Mouse (Mus musculus) activated CD4-positive, CD25-positive, alpha-beta regulatory T cell, adult 4 months (primary cell): ENCODE measurements around the gene Grk5. TPM values are rescaled to one million over a fixed set of nuclear protein-coding genes. Genes with fewer than 3 reads are reported as not detected.
"Not testable (repeated sequence)": the region's sequence is repeated elsewhere in the genome, so short reads cannot be mapped to it uniquely, and the experiment has no call there.

Source experiments
- ATAC-seq: one replicate; pipeline ENCODE4 v1.8.0; 2017
- polyA plus RNA-seq, 2 experiments: library from polyadenylated mRNA; unstranded; fragments of 100-300 nt; shearing (Covaris generic); gene quantifications; one replicate each; pipeline ENCODE4 v1.2.1; 2017

The Grk5 gene
- 1 to 10 TPM; 1.5 to 1.7 TPM for polyA plus RNA-seq

DNA sequence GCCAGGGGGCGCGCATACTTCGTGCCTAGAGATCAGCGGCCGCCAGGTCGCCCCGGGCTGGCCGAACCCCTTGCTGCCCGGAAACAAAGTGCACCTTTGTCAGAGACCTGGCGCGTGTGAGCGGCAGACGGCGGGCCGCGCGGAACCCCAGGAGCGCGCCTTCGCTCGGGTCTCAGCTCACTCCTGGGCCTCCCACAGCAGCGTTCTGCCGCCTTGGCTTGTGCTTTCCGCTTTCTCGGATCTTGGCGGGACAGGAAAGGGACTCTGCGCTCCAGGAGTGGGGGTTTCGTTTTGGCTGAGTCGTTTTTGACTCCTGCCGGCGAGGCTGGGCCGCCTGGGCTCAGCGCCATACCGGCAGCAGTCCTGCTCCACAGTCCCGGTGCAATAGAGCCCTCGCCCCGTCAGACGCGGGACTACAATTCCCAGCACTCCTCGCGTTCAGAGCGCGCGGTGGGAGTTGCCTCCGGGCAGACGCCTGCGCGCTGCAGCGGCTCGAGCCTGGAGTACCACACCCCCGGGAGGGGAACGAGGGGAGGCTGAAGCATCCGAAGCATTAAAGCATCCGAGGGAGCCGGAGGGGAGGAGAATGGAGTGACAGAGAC lies at the start of gene Grk5:
Gene Grk5, plus strand, starts transcription at position 36 of the 602 bp plus-strand sequence.
- ATAC-seq: peak; percentile 93

DNA sequence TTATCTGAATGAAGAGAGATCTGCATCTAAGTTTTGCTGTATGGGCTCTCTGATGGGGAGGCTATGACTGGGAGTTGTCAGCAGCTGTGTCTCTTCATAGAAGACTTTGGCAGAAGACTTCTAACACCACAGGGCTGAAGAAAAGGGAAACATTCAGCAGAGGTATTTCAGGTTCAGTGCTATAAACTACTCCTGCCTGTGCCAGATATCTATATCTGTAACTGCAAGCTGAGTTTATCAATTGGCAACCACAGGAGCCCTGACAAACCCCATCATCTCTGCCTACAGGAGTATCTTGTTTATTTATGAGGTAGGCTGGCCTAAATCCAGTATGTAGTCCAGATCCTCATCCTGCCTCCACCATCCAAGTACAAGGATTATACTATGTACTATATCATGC lies 46.2 kb upstream of the Grk5 start:
- ATAC-seq: no peak

DNA sequence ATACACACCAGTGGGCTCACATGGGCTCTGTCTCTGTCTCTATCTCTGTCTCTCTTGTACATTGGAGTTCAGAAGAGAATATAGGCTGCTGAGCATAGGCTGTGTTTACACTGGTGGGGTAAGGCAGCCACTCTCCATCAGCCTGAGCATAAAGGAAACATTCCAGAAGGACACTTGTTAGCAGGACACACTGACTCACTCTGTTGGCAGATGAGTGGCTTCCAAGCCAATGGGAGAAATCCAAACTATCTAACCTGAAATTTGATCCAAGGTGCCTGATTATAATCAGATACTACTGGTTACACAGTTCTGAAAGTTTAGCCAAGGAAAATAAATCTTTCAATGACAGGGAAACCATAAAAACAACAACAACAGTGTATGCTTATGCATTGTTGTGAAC lies 43.8 kb upstream of the Grk5 start:
- no peak for ATAC-seq

DNA sequence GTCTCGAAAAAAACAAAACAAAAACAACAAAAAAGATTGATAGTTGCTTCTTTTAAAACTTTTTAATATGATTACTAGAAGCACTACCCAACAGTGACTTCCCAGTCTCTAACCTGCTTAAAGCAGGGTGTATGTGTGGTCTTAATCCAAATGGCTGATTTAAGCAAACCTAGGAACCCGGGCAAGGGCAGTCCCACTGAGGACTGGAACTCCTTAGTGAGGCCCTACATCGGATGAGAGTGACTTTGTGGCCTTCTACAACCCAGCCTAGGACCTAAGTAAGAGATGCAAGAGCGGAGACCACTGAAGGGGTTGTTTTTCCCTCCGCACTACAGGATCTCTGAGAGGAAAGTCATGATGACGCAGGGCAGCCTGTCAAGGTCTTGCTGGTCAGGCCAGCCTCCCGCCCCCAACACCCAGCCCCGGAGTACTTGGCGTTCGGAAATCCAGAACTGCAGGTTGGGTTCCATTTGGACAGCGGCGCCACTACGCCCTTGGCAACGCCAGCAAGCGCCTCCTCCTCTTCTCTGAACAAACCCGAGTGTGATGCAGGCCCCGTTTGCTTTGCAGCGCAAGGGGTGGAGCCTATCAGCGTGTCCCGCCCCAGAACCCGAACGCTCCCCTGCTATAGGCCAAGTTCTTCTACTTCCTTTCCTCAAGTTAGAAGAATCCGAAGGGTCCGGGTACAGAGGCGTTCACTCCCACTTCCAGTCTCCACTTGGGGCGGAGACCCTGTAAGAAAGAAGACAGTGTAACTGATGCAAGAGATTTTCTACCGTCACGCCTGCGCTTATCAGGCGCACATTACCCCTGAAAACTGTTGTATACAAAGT lies 28.5 kb upstream of the Grk5 start, which contains the start of gene Sfxn4:
Gene Sfxn4, minus strand, starts transcription at position 612 of the 833 bp plus-strand sequence.
- ATAC-seq: peak; percentile 100

DNA sequence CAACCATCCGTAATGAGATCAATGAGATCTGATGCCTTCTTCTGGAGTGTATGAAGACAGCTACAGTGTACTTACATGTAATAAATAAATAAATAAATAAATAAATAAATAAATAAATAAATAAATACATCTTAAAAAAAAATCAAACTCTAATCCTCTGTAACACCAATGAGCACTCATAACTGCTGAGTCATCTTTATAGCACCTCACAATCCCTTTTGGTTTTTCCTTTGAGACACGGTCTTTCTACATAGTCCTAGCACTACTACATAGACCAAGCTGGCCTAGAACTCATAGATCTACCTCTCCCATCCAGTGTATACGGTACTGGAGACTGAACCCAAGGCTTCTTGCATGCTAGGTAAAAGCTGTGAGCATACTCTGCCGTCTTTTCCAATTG lies 23.4 kb upstream of the Grk5 start:
- ATAC-seq: not testable (repeated sequence)

DNA sequence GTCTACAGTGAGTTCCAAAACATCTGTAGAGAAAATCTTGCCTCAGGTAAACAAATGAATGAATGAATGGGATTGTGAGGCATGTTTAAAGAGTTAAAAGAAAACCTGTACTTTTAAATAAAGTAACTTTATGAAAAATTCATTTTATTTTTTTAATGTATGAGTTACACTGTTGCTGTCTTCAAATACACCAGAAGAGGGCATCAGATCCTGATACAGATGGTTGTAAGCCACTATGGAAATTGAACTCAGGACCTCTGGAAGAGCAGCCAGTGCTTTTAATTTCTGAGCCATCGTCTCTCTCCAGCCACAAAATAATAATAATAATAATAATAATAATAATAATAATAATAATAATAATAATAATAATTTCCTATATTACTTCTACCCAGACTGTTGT lies 19.1 kb upstream of the Grk5 start:
- ATAC-seq: no peak

DNA sequence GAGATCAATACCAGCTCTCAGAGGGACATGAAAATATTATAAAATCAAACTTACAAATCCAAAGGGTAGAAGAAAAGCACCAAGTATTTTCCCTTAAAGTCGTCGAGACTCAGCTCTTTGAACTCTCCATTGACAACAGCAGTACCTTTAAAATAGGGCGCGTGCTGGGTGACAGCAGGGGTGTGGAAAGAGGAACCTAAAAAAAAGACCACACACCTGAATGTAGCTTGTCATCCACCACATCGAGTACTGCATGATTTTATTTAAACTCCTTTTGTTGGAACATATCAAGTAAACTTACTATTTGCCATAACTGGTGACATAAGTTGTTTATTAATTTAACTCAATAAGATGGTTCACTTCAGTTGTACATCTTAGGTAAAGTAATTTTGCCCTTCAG lies 18.2 kb upstream of the Grk5 start:
- no peak for ATAC-seq

DNA sequence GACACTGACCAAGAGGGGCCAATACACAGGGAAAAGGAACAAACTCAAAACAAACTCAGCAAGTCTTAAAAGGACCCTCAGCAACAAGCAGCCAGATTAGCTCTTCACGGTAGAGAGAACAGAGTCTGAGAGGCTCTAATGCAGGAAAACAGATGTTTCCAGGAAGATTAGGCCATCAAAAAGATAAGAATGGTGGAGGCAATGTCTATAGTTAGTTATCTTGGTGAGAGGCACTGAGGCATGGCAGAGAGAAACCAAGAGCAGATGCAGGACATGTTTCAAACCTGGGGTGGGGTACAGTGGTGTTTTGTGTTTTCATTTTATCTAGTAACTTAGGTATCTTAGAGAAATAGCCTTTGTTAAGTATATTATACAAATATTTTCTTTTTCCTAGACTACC lies 17.3 kb upstream of the Grk5 start:
- ATAC-seq: no peak

DNA sequence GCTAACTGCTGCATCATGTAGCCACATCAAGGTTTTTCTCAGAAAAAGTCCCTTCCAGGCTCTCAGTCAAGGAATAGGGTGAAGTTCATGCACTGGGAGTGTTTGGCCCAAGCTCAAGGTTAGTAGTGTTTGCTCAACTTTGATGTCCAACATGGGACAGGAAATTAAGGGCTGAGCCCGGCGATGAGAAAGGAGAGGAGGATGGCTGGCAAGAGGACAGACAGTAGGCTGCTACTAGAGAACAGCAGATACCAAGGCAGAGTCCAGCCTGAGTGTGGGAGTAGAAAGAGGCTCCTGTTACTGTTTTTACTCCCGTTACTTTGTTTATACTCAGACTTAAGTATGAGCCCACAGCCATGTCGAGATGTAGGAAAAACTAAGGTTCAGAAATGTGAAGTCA lies 16.0 kb upstream of the Grk5 start:
- ATAC-seq: no peak

DNA sequence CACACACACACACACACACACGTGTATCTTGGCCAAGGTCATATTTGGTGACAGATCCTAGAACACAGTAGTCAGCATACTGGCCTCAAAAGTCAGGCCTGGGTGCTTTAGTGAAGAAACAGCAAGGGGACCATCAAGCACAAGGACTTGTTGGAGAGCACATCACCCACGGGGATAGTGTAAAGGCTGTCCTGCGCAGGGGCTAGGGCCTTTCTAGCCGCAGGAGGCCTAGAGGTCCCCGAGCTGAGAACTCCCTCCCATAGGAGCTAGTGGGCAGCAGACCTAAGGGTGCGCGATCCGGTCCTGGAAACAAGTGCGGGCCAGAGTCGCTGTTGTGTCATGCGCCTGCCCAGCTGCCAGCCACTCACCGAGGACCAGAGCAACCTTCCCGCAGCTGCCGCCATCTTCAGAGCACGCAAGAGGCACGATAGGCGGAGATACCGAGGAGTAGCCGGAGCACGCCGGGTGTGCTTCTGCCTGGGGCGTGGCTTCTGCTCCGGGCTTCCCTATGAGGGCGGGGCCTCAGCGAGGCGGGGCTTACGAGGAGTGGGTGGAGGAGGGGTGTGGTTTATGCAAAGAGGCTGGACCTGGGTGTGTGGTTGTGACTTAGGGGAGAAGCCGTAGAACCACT lies 15.4 kb upstream of the Grk5 start, which contains the start of gene Prdx3:
Gene Prdx3, minus strand, starts transcription at position 493 of the 631 bp plus-strand sequence.
- ATAC-seq: peak; percentile 99

DNA sequence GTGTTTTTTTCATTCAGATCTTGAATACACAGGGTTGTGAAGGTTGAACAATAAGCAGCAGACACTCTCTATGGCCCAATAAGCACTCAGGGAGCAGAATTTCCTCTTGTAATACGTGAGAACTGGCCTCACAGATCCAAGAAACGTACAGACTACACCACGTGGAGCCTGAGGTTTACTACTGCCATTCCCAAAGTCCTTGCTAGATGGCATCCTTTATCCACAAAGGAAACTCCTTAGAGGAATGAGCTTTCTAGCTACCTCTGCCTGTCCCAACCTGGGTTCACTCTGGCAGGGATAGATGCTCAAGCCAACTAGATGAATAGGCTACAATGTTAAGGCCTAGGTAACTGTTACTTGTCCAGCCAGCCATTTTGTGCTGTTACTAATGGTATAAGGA lies 6.4 kb upstream of the Grk5 start:
- no peak for ATAC-seq

DNA sequence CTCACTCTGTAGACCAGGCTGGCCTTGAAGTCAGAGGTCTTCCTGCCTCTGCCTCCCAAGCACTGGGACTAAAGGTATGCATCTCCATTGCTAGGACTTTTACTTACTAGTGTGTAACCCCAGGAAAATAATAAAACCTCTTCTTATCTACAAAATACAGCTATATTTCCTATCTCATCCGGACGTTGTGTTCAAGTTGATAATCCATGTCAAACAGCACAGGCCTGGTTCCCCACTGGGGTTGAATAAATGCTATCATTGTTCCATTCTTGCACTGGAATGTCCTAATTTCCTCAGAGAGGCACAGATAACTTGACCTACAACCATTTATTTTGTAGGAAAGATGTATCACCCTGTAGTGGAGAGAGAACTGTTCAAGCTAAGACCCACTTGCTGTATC lies 1.9 kb upstream of the Grk5 start:
- no peak for ATAC-seq

DNA sequence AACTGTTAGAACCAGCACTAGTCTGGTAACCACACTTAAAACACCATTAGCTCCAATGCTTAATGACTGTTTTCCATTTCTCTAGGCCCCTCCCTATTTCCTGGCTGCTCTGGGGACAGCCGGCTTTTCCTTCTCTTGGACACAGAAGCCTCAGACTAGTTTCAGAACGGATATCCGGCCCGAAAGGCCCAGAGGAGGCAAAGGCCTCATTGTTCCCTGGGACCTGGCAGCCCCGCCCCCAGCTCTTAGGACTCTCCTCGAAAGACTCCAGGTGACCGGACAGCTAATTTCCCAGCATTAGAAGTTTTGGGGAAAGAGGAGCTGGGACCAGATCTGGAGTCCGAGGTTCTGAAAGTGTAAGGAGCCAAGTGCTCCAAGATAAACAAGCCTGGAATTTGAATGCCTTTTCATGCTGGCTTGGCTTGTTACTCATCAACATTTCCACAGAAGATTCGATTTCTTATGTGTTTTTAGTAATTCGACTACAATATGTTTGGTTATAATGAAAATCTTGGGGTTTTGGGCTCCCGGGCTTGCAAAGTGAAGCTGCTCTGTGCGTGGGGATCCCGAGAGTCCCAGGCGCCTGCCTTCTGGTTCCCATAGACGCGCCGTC lies 342 bp upstream of the Grk5 start:
- ATAC-seq: no peak

DNA sequence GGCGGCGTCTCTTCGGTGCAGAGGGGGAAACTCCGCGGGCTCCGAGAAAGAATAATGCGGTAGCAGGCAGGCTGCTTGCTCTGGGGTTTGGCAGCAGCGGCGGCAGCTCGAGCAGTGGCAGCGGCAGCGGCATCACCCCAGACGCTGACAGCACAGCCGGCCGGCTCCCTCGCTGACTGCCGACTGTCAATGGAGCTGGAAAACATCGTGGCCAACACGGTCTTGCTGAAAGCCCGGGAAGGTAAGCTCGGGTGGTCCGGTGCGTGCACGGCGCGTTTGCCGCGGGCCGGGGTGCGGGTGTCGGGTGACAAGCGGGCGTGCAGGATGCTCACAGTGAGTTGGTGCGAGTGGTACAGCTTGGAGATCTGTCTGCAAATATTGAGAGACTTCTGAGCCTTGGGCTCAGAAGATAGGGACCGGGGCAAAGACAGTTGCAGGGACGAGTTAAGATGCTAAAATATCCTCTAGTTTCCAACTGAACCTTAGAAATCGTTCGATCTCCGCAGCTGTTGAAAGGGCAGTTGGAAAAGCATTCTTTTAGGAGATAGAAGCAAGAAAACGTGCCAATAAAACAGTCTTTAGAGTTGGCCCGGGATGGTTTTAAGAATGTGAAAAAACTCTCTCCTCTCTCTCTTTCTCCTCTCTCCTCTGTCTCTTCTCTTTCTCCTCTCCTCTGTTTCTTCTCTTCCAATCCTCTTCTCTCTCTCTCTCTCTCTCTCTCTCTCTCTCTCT lies 1.0 kb downstream of the Grk5 start:
- no peak for ATAC-seq

DNA sequence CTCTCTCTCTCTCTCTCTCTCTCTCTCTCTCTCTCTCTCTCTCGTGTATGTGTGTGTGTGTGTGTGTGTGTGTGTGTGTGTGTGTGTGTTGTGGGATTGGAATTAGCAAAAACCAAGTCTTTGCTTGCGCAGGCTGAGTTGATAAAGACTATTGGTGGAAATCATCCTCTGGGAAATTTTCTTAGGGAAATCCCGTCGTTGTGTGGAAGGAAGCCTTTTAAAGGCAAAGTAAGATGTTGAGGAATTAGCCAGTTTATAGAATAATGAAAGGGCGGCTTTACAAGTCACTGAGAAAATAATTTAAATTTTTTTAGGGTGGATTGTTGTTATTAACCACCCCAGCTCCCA lies 1.5 kb downstream of the Grk5 start:
- ATAC-seq: no peak

DNA sequence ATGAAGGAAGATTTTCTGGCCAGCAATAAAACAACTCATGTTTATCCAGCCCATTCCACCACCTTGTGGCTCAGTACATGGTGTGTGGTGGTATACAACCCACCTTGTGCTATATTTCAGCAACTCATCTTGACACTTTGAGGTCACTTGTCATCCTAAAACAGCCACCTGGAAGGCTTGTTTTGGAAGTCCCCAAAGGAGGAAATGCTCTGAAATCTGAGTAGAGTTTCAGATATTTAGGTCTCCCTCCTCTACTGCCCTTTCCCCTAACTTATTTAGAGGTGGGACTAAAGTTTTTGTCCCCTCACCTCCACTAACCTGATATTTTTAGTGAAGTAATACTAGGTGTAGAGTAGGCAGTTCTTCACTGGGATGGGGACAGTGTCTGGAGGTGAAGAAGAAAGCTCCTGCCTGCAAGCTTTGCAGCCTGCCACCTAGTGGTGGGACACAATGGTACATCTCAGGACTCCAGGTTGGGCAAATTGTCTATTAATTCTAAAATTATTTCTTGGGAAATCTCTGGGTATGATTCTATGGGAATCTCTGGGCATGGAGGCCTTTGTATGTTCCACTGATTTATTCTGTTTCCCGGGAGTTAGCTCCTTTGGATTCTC lies 2.5 kb downstream of the Grk5 start:
- peak; percentile 13 for ATAC-seq

DNA sequence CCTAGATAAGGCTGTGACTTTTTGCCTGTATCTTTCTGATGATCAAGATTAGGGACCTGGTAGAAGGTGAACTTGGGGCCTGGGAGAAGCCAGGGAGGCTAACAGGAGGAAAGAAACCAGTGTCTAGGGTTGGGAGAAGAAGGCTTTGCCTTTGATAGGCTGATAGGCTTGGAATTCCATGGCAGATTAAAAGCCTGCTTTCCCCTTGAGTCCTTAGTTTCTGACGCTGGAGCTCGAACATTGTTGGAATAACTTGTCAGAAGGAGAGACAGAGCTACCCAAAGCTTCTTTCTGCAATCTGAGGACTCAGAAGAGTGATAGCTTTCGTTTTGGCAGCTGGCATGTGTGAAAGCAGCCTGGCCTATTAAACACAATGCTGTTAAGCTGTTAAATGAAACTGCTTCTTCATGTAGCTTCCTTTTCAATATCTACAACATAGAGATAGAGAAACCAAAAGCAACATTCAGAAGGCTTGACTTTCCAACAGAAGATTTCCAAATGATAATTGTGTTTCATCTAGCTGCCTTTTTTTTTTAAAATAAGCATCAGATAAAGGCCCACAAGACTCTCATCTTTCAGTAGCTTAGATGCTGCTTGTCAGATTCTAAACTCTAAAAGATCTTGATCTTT lies 5.8 kb downstream of the Grk5 start:
- peak; percentile 60 for ATAC-seq

DNA sequence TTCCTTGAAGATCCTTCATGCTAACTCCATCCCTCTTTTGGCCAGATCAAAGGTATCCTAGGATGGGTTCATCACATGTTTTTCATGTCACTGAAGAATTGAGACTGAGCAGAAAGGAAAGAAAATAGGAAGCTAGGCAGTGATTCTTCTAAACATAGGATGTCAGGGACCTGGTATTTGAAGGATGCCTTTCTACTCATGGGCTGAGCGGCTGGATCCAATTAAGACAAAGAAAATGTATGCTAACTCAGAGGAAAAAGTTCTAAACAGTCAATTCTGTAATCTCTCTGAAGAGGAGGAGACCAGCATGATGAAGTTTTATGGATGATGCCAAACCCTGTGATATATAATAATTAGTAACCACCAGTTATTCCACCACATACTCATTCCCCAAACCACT lies 13.6 kb downstream of the Grk5 start:
- ATAC-seq: no peak

DNA sequence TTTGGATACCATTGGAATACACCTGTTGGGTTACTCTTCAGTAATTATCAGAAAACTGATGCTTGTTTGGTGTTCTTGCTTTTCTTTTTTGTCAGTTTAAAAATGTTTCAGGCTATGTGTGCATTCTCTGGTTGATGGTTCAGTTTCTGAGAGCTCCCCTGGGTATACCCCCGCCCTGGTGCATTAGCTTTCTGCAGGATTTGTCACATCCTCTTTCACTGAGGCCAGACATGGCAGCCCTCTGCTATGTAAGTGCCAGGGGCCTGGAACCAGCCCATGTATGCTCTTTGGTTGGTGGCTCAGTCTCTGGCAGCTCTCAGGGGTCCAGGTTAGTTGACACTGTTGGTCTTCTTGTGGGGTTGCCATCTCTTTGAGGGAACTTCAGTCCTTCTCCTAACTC lies 14.4 kb downstream of the Grk5 start:
- ATAC-seq: no peak

DNA sequence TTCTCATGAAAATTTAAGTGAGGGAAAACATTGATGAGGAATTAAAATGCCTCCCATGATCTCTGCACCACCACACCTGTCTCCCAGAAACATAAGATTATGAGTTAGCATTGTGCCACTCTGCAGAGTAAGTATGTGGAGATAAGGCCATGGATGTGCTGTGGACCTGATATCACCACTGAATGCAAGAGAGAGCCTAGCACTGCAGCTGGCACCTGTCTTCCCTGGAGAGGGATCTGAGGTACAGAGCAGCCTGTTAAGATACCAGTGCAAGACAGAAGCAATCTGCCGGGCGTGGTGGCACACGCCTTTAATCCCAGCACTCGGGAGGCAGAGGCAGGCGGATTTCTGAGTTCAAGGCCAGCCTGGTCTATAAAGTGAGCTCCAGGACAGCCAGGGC lies 15.9 kb downstream of the Grk5 start:
- no peak for ATAC-seq

DNA sequence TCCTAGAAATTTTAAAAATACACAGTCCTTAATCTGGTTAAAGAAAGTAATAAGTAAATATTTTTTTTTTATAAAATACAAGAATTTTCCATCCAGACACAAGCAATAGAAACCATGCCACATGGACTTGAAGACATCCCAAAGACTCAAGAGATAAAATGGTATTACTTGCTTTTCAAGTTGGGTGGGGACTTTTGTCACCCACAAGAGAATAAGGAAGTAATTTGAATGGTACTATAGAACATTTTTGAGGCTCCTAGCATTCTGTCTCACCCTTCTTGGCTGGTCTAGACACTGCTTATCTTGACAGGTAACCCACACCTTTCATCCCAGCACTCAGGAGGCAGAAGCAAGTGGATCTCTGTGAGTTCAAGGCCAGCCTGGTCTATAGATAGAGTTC lies 20.8 kb downstream of the Grk5 start:
- no peak for ATAC-seq

DNA sequence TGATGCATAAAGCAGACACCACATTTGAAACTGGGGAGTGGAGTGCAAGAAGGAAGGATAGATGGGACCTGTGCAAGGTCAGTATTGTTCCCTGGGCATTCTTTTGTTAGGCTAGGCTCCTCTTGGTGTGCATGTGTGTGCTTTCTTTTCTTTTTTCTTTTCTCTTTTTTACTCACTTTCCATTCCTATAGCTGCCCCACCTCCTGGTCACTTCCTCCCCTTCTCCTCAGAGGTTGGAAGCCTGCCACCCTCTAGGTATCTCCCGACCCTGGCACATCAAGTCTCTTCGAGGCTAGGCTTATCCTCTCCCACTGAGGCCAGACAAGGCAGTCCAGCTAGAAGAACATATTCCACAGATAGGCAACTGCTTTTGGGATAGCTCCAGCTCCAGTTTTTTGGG lies 22.1 kb downstream of the Grk5 start:
- no peak for ATAC-seq
